Mouse (Mus musculus) CD8-positive naive resting alpha-beta T cell, adult 2 months (primary cell): ENCODE measurements around the gene Pkn3.
"Not testable (repeated sequence)": the region's sequence is repeated elsewhere in the genome, so short reads cannot be mapped to it uniquely, and the experiment has no call there.

Experiments used
- DNase-seq, 2 experiments: peaks; one replicate each; pipeline ENCODE4 v3.0.0; 2022; ENCODE audit warnings: low read depth in 2 of 2, low spot score in 2 of 2

Pkn3 gene

DNA sequence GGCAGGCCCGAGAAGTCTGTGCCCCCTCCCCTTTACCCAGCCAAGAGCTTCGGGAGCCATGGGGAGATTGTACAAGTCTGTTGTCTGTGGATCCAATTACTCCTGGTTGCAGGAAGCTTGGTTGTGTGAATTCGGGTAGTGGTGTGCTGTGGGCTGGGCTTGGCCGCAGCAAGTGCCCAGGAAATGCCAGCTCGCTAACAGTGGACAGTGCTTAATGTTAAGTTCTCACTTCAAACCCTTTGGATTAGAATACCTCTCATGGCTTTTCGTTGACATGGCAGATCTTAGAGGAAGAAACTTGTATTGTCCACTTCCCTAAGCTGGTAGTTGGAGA lies 56.9 kb downstream of the Pkn3 start:
- DNase-seq, result no peak

DNA sequence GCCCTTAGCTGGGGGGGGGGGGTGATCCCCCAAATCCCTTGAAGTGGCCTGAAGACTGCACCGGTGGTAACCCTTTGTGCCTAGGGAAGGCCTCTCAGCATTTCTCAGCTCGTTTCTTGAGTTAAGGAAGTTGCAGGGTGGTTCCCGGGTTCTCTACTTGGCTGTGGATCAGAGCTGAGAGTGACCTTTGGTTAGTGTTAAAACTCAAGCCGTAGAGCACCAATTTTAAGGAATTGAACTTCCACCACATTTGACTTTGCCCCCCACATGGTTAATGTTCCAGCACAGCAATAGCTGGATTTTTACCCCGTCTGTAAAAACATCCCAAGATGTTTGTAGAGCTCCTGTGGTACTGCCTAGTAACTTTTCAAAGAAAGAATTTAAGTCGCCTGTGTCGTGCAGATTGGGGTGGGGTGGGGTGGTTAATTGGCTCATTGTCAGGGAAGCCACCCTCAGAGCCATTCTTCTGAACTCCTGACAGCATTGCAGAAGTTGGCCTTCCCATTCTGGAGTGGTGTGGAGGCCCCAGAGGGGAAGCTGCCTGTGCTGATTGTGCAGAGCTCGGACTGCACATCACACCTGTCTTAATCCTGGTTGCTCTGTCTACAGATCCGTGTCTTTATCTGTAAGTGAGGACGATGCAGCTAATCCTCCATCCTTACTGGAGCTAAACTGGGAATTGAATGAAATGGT lies 57.6 kb downstream of the Pkn3 start:
- no peak for DNase-seq

DNA sequence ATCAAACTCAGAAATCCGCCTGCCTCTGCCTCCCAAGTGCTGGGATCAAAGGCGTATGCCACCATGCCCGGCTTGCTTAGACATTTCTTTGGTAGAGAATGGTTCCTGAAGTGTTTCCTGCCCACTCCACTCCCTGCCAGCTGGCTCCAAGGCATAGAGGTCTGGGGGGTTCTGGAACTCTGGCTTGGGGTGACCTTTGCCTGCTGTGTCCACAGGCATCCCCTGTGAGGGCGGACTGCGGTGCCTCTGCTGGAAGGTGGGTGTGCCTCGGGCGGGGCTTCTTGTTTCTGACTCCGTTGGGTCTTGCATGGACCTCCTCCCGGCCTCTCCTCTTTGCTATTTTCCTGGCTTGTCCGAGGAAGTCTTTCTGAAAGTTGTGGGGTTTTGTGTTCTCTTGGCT lies 59.0 kb downstream of the Pkn3 start:
- DNase-seq, result no peak

DNA sequence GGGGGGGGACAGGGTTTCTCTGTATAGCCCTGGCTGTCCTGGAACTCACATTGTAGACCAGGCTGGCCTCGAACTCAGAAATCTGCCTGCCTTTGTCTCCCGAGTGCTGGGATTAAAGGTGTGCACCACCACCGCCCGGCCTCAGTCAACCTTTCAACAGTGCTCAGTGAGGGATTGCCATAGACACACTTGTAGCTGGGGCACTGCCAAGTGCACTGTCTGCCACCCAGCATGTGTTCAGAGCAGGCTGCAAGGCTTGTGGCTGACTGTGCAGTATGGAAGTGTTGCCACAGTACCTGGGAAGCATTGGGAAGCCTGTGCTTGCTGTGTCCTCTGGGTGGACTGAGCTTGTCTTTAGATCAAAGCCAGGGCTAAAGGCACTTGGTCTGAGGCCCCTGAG lies 62.5 kb downstream of the Pkn3 start:
- not testable (repeated sequence) for DNase-seq
